Mouse (Mus musculus): Measurements from ENCODE around the gene Tiam1. TPM values are rescaled to one million over a fixed set of nuclear protein-coding genes. Genes with fewer than 3 reads are reported as not detected.
A peak's percentile ranks its signal among the peaks of the same experiment; 100 is the strongest.

The Tiam1 gene
- polyA plus RNA-seq, 1 experiment from 2014 or later, result 12.8 TPM

DNA sequence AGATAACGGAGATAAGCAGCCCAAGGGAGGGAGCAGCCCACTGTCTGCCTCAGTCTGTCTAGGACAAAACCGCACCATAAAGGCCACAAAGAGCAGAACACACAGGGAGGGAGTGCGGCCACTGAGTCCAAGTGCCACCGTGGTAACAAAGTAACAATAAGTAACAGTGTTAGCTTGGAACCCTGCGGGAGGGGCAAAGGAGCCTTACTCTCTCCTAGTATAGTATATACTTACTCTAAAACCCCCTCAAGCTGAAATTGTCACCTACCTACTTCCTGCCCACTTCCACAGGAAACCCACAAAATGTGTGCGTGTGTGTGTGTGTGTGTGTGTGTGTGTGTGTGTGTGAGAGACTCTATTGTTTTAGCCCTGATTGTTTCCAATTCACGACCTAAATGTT, 205.3 kb downstream of the Tiam1 start:
- Histone ChIP-seq H3K4me1 (replicated peaks; ENCODE audit: control insufficient read depth, insufficient read depth, low read length) (peaks cover 6% of the 10 kb centered on the region), H3K27me3 (ENCODE audit: control insufficient read depth, insufficient read depth, low read depth, low read length) (no peaks in the 10 kb centered on the region), H3K4me2 (ENCODE audit: low read depth, low read length) (no peak overlapping the region), H3K9me3 (ENCODE audit: control insufficient read depth, low read length) (0 out of 2 replicates have a peak, but pooled peaks cover 2% of the 10 kb centered on the region), H3K9ac (ENCODE audit: low read length) (no peak overlapping the region), H3K27ac (ENCODE audit: low read length) (no peak overlapping the region), H3K4me3 (ENCODE audit: low read length) (no peak overlapping the region), H3K36me3 (ENCODE audit: control insufficient read depth, insufficient read depth, low read length) (no peaks in the 10 kb centered on the region)
- no peak for ATAC-seq (ENCODE audit: low read depth)
- 59% methylated on average over 7 of the region's 7 CpGs for WGBS

DNA sequence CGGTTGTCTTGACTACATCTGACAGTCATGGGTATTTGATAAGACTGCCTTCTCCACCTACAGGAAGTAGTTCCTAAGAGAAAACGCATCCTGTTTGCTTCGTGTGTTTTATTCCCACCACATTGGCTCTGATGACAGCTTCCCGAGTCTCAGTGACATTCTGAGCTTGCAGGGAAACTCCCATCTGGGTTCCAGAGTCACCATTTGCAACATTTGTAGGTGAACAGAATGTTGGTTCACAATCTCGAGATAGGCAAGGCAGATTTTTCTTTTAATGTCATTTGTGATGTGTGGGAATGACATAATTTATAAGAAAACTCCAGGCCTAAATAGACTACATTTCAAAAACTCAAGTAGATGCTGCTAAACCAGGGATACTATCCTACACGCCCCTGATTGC, 207.0 kb downstream of the Tiam1 start:
- Histone ChIP-seq H3K27me3 (ENCODE audit: control insufficient read depth, insufficient read depth, low read depth, low read length) (no peaks in the 10 kb centered on the region), H3K4me3 (ENCODE audit: low read length) (no peak overlapping the region), H3K36me3 (ENCODE audit: control insufficient read depth, insufficient read depth, low read length) (no peaks in the 10 kb centered on the region), H3K9ac (ENCODE audit: low read length) (no peak overlapping the region), H3K9me3 (ENCODE audit: control insufficient read depth, low read length) (0 out of 2 replicates have a peak, but pooled peaks cover 2% of the 10 kb centered on the region), H3K4me2 (ENCODE audit: low read depth, low read length) (no peak overlapping the region), H3K4me1 (replicated peaks; ENCODE audit: control insufficient read depth, insufficient read depth, low read length) (peaks cover 6% of the 10 kb centered on the region), H3K27ac (ENCODE audit: low read length) (no peak overlapping the region)
- WGBS, result 55% methylated on average over 6 of the region's 6 CpGs
- ATAC-seq (ENCODE audit: low read depth), result no peak

DNA sequence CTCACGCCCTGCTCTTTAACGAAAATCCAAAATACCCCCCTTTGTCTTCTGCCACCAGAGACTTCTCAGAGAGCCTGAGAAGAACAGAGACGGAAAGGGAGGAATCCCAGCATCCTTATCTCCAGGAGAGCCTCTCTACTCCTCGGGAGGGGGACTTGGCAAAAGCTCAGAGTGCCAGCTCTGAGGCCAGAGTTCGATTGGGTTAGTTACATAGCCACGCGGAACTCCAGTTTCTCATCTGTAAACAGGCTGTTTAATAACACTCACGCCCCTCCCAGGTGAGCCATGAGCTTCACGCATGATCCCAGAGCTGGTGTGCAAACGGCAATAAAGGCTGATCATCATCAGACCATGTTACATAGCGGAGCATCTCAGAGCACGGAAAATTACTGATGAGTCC, 208.2 kb downstream of the Tiam1 start:
- peaks cover 6% of the 10 kb centered on the region for H3K4me1 ChIP-seq (replicated peaks; ENCODE audit: control insufficient read depth, insufficient read depth, low read length)

DNA sequence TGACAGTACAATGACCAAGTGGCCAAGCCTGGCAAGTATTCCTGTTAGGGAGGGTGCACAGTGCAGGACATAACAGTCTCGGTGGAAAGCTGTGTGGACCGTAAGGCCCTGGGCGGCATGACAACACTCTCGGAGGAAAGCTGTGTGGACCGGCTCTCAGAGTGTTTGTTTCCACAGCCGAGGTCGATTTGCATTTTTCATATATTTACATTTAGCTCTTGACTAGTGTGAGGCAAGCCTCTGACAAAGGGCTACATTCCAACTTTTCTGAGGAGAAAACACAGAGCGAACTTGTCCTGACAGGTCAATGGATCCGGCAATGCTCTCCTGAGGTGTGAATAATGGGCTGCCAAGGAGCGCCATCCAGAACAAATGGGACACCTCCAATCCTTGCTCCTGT, 209.0 kb downstream of the Tiam1 start:
- WGBS, result 27% methylated on average over 10 of the region's 10 CpGs
- H3K27ac ChIP-seq (ENCODE audit: low read length), result no peak overlapping the region
- ATAC-seq (ENCODE audit: low read depth), result peak; percentile 54; the same call in 1 of the 2 replicates

More for the DNA sequence above, 208.2 kb downstream of the Tiam1 start:
- Histone ChIP-seq H3K4me3 (ENCODE audit: low read length) (no peak overlapping the region), H3K9ac (ENCODE audit: low read length) (no peak overlapping the region), H3K9me3 (ENCODE audit: control insufficient read depth, low read length) (no peaks in the 10 kb centered on the region), H3K27ac (ENCODE audit: low read length) (no peak overlapping the region), H3K27me3 (ENCODE audit: control insufficient read depth, insufficient read depth, low read depth, low read length) (no peaks in the 10 kb centered on the region), H3K4me2 (ENCODE audit: low read depth, low read length) (no peak overlapping the region), H3K36me3 (ENCODE audit: control insufficient read depth, insufficient read depth, low read length) (no peaks in the 10 kb centered on the region)
- no peak for ATAC-seq (ENCODE audit: low read depth)
- 43% methylated on average over 12 of the region's 12 CpGs for WGBS

DNA sequence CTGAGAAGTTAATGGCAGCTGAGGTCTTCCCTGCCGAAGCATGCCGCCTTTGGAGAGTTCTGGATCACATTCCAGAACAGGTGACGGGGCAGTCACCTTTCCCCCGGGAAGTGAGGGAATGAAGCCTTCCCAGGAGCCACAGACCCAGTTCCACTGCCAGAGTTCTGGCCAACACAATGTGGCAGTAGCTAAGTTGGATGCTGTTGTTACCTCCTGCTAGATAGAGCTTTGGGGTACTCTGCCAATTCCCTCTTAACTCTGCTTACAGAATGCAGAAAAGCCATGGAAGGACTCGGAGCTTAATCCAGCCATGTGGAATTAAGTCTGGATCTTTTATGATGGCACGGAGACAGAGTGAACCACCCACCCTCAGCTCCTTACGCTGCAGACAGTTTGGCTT, 209.6 kb downstream of the Tiam1 start:
- Histone ChIP-seq H3K4me3 (ENCODE audit: low read length) (no peak overlapping the region), H3K4me1 (replicated peaks; ENCODE audit: control insufficient read depth, insufficient read depth, low read length) (peaks cover 6% of the 10 kb centered on the region), H3K9ac (ENCODE audit: low read length) (no peak overlapping the region), H3K9me3 (ENCODE audit: control insufficient read depth, low read length) (no peaks in the 10 kb centered on the region), H3K27me3 (ENCODE audit: control insufficient read depth, insufficient read depth, low read depth, low read length) (no peaks in the 10 kb centered on the region), H3K36me3 (ENCODE audit: control insufficient read depth, insufficient read depth, low read length) (no peaks in the 10 kb centered on the region), H3K27ac (ENCODE audit: low read length) (no peak overlapping the region), H3K4me2 (ENCODE audit: low read depth, low read length) (no peak overlapping the region)
- 60% methylated on average over 7 of the region's 7 CpGs for WGBS
- no peak for ATAC-seq (ENCODE audit: low read depth)

More for the DNA sequence above, 209.0 kb downstream of the Tiam1 start:
- Histone ChIP-seq H3K4me3 (ENCODE audit: low read length) (no peak overlapping the region), H3K4me1 (replicated peaks; ENCODE audit: control insufficient read depth, insufficient read depth, low read length) (peaks cover 6% of the 10 kb centered on the region), H3K9ac (ENCODE audit: low read length) (no peak overlapping the region), H3K9me3 (ENCODE audit: control insufficient read depth, low read length) (no peaks in the 10 kb centered on the region), H3K4me2 (ENCODE audit: low read depth, low read length) (no peak overlapping the region), H3K27me3 (ENCODE audit: control insufficient read depth, insufficient read depth, low read depth, low read length) (no peaks in the 10 kb centered on the region), H3K36me3 (ENCODE audit: control insufficient read depth, insufficient read depth, low read length) (no peaks in the 10 kb centered on the region)

DNA sequence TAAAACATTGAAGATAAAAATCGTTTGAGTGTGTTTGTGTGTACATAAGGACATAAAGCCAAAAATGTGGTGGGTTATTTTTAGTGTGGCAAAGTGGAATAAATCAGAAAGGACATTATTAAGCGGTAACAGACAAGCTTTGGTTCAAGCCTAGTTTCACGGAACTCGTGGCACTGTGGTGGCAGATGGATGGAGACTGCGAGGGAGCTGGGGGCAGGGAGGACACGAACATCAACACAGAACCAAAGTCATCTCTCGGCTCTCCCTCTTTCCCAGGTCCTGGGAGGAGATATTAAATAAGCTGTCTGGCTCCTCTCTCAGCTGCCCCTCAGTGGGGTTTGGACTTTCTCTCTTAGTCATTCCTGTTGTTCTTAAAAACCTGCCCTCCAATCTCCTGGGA, 215.0 kb downstream of the Tiam1 start:
- Histone ChIP-seq H3K4me1 (replicated peaks; ENCODE audit: control insufficient read depth, insufficient read depth, low read length) (peaks cover 9% of the 10 kb centered on the region), H3K27ac (ENCODE audit: low read length) (no peak overlapping the region), H3K36me3 (ENCODE audit: control insufficient read depth, insufficient read depth, low read length) (no peaks in the 10 kb centered on the region), H3K4me3 (ENCODE audit: low read length) (no peak overlapping the region), H3K9ac (ENCODE audit: low read length) (no peak overlapping the region), H3K4me2 (ENCODE audit: low read depth, low read length) (no peak overlapping the region), H3K9me3 (ENCODE audit: control insufficient read depth, low read length) (no peaks in the 10 kb centered on the region), H3K27me3 (ENCODE audit: control insufficient read depth, insufficient read depth, low read depth, low read length) (no peaks in the 10 kb centered on the region)
- WGBS, result 59% methylated on average over 7 of the region's 7 CpGs
- ATAC-seq (ENCODE audit: low read depth), result no peak

DNA sequence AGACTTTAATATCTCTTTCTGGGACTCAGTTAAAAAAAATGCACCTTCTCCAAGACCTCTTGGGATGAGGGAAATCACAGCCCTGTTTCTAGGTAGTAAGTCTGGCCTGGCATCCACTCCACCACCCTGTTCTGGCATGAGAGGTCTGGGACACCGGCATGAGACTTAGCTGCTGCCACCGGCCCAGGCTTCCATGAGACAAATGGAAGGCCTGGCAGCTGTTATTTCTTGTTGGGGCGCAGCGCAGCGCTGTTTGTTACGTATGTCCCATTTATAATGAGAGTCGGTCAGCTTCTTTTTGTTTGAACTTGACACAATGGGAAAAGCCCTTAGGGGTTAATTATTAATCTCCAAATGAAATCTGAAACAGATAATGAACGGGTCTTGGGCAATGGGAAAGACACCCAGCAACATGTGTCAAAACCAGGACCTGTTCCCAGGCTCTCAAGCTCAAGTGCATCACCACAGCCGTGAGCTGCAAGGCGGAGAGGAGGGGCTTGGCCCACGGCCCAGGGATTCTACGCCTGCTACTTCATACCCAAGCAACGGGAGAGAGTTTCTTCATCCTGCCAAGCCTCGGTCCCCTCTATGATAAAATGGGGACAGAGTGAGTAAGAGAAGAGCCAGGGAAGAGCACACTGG, 219.2 kb downstream of the Tiam1 start:
- 34% methylated on average over 14 of the region's 14 CpGs for WGBS
- no peaks in the 10 kb centered on the region for H3K9me3 ChIP-seq (ENCODE audit: control insufficient read depth, low read length)
- peaks cover 9% of the 10 kb centered on the region for H3K4me1 ChIP-seq (replicated peaks; ENCODE audit: control insufficient read depth, insufficient read depth, low read length)
- 0 out of 2 replicates have a peak overlapping the region, but pooled peaks have one; percentile 33 for H3K4me2 ChIP-seq (ENCODE audit: low read depth, low read length)
- no peaks in the 10 kb centered on the region for H3K36me3 ChIP-seq (ENCODE audit: control insufficient read depth, insufficient read depth, low read length)
- H3K9ac ChIP-seq (ENCODE audit: low read length), result no peak overlapping the region
- no peak overlapping the region for H3K27ac ChIP-seq (ENCODE audit: low read length)
- peaks cover 3% of the 10 kb centered on the region; the same call in 1 of the 2 replicates for H3K27me3 ChIP-seq (ENCODE audit: control insufficient read depth, insufficient read depth, low read depth, low read length)
- peak; percentile 88 for ATAC-seq (ENCODE audit: low read depth)
- H3K4me3 ChIP-seq (ENCODE audit: low read length), result no peak overlapping the region

DNA sequence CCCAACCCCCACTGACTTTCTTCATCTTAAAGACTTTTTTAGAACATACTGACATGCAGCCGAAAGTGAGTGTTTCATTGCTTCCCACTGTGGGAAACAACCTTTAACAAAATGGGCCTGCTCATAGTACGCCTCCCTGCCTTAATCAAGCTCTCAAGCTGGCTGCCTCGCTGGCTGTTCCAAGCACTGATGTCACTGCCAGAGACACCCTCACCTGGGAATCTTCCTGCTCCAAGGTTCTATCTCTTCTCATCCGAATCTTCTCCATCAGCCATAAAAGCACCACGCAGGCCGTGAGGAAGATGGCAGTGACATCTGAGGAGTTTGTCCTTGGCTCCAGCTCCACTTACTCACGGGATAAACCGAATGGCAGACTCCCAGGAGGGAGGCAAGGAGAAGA, 220.3 kb downstream of the Tiam1 start:
- no peak for ATAC-seq (ENCODE audit: low read depth)

DNA sequence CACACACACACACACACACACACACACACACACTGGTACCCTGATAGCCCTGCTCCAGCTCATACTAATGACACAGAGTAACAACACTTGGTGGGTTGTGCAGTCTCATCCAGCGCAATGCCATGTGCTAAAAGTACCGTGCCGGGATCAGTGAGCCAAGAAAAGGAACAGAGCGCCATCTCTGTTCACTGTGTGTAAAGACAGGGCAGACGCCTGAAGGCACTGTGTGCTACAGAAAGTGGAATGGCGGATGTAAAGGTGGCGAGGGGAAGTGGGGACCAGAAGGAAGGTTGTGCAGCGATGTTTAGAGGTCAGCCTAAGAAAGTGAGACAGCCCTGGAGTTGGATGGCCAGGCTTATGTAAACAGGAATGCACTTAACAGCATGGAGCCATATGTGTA, 221.1 kb downstream of the Tiam1 start:
- Histone ChIP-seq H3K4me2 (ENCODE audit: low read depth, low read length) (no peak overlapping the region), H3K4me1 (replicated peaks; ENCODE audit: control insufficient read depth, insufficient read depth, low read length) (peaks cover 9% of the 10 kb centered on the region), H3K9me3 (ENCODE audit: control insufficient read depth, low read length) (no peaks in the 10 kb centered on the region), H3K9ac (ENCODE audit: low read length) (no peak overlapping the region), H3K27ac (ENCODE audit: low read length) (no peak overlapping the region), H3K27me3 (ENCODE audit: control insufficient read depth, insufficient read depth, low read depth, low read length) (peaks cover 6% of the 10 kb centered on the region; the same call in 1 of the 2 replicates), H3K4me3 (ENCODE audit: low read length) (no peak overlapping the region), H3K36me3 (ENCODE audit: control insufficient read depth, insufficient read depth, low read length) (no peaks in the 10 kb centered on the region)
- 82% methylated on average over 8 of the region's 8 CpGs for WGBS
- ATAC-seq (ENCODE audit: low read depth), result no peak

More for the DNA sequence above, 220.3 kb downstream of the Tiam1 start:
- WGBS, result 90% methylated on average over 8 of the region's 8 CpGs
- peaks cover 6% of the 10 kb centered on the region; the same call in 1 of the 2 replicates for H3K27me3 ChIP-seq (ENCODE audit: control insufficient read depth, insufficient read depth, low read depth, low read length)
- no peak overlapping the region for H3K9ac ChIP-seq (ENCODE audit: low read length)
- H3K36me3 ChIP-seq (ENCODE audit: control insufficient read depth, insufficient read depth, low read length), result no peaks in the 10 kb centered on the region
- no peak overlapping the region for H3K4me2 ChIP-seq (ENCODE audit: low read depth, low read length)
- H3K9me3 ChIP-seq (ENCODE audit: control insufficient read depth, low read length), result no peaks in the 10 kb centered on the region
- H3K4me3 ChIP-seq (ENCODE audit: low read length), result no peak overlapping the region
- peaks cover 9% of the 10 kb centered on the region for H3K4me1 ChIP-seq (replicated peaks; ENCODE audit: control insufficient read depth, insufficient read depth, low read length)
- H3K27ac ChIP-seq (ENCODE audit: low read length), result no peak overlapping the region
